ENCODE assay signal across 12 mouse cellular contexts in the genomic region with DNA sequence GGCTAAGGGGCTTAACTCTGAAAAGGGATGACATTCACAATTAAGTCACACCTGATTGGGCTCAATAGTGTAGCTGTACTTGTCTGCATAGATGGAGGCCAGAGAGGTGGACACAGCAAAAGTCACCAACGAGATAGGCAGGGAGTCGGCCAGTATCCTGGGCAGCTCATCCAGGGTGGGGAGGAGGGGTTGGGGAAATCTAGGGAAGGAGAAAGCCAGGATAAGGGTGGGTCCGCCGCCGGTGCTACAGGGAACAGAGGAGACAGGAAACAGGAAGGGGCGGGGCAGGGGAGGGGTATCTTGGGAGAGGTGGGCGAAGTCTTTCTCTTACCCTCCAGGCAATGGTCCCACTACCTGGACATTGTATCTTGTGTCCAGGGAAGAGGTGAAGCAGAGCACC. TPM values are rescaled to one million over a fixed set of nuclear protein-coding genes. Genes with fewer than 3 reads are reported as not detected.
DNase-seq lines count a peak whose midpoint lies in the region; ATAC-seq and TF ChIP-seq lines count a peak whose summit lies in the region.
"Had no signal": no experiment of that assay in that cellular context is flagged by ENCODE, and none has a peak within 500 bp of the region (broad histone marks: within the 10 kb centered on the region; RNA-seq: fewer than 3 reads in every experiment).

No protein-coding gene starts in this region.

- no peak for TF ChIP-seq EP300 in stomach, postnatal 0 days (optimal IDR thresholded peaks at IDR 0.05)

- peaks cover 84% of the 10 kb centered on the region for H3K27me3 ChIP-seq in heart, embryonic 15.5 days
- peaks cover 55% of the 10 kb centered on the region for H3K27me3 ChIP-seq in stomach, embryonic 15.5 days (replicated peaks)
- H3K27me3 ChIP-seq in stomach, postnatal 0 days (ENCODE audit: control insufficient read depth, insufficient read depth, low read length), result no peaks in the 10 kb centered on the region; the same call in 1 of the 2 replicates
- H3K27me3 ChIP-seq in neural tube, embryonic 12.5 days (replicated peaks), result peaks cover 62% of the 10 kb centered on the region

- no peak overlapping the region for H3K9ac ChIP-seq in heart, embryonic 15.5 days
- H3K9ac ChIP-seq in stomach, embryonic 15.5 days, result no peak overlapping the region
- no peak overlapping the region for H3K9ac ChIP-seq in stomach, postnatal 0 days (ENCODE audit: low read length)
- no peak overlapping the region for H3K9ac ChIP-seq in neural tube, embryonic 12.5 days

- no peak for TF ChIP-seq CTCF in stomach, postnatal 0 days (IDR thresholded peaks at IDR 0.05; ENCODE audit: low read depth)

- H3K4me3 ChIP-seq in heart, embryonic 15.5 days, result no peak overlapping the region
- no peak overlapping the region for H3K4me3 ChIP-seq in stomach, embryonic 15.5 days (replicated peaks)
- H3K4me3 ChIP-seq in stomach, postnatal 0 days (ENCODE audit: low read depth, low read length), result no peak overlapping the region
- no peak overlapping the region for H3K4me3 ChIP-seq in neural tube, embryonic 12.5 days

- H3K4me2 ChIP-seq in heart, embryonic 15.5 days, result 0 out of 2 replicates have a peak overlapping the region, but pooled peaks have one; percentile 7
- 0 out of 2 replicates have a peak overlapping the region, but pooled peaks have one; percentile 8 for H3K4me2 ChIP-seq in stomach, embryonic 15.5 days
- H3K4me2 ChIP-seq in stomach, postnatal 0 days (replicated peaks; ENCODE audit: low read depth), result no peak overlapping the region
- 0 out of 2 replicates have a peak overlapping the region, but pooled peaks have one; percentile 4 for H3K4me2 ChIP-seq in neural tube, embryonic 12.5 days (replicated peaks)

- ATAC-seq in CD4-positive, CD25-positive, alpha-beta regulatory T cell, adult 4 months, result no peak
- no peak for ATAC-seq in heart, embryonic 15.5 days (replicated peaks; ENCODE audit: insufficient number of reproducible peaks, insufficient read depth, low FRiP score, low read depth)
- no peak for ATAC-seq in stomach, embryonic 15.5 days (ENCODE audit: insufficient read depth, low FRiP score, low read depth)
- no peak for ATAC-seq in stomach, postnatal 0 days (ENCODE audit: low FRiP score, low TSS enrichment)
- no peak for ATAC-seq in neural tube, embryonic 12.5 days (ENCODE audit: low FRiP score, low read depth)

- DNase-seq in CD4-positive, CD25-positive, alpha-beta regulatory T cell, adult 2 months (ENCODE audit: low read depth, low spot score), result peak; percentile 31
- no peak for DNase-seq in heart, adult 18-20 months
- DNase-seq in stomach, postnatal 0 days (ENCODE audit: low spot score), result no peak
- DNase-seq in adrenal gland, postnatal 4 days (ENCODE audit: low spot score in 2 of 2), result no peak
- DNase-seq: kidney, adult 18-20 months; lung, adult 2 months; spleen, adult 18-20 months; thymus, adult 2 months had no signal

- peaks cover 32% of the 10 kb centered on the region for H3K4me1 ChIP-seq in heart, embryonic 15.5 days (replicated peaks)
- peaks cover 26% of the 10 kb centered on the region for H3K4me1 ChIP-seq in stomach, embryonic 15.5 days
- peaks cover 4% of the 10 kb centered on the region; the same call in 1 of the 2 replicates for H3K4me1 ChIP-seq in stomach, postnatal 0 days (replicated peaks; ENCODE audit: control insufficient read depth, insufficient read depth)
- H3K4me1 ChIP-seq in neural tube, embryonic 12.5 days, result peaks cover 30% of the 10 kb centered on the region

- no peak overlapping the region for H3K27ac ChIP-seq in heart, embryonic 15.5 days
- no peak overlapping the region for H3K27ac ChIP-seq in stomach, embryonic 15.5 days
- H3K27ac ChIP-seq in stomach, postnatal 0 days (replicated peaks), result no peak overlapping the region
- no peak overlapping the region for H3K27ac ChIP-seq in neural tube, embryonic 12.5 days

- WGBS in heart, embryonic 15.5 days, result 10% methylated on average over 7 of the region's 7 CpGs
- 11% methylated on average over 7 of the region's 7 CpGs for WGBS in stomach, embryonic 15.5 days
- WGBS in stomach, postnatal 0 days, result 11% methylated on average over 7 of the region's 7 CpGs
- WGBS in neural tube, embryonic 12.5 days, result 4% methylated on average over 7 of the region's 7 CpGs

- no peaks in the 10 kb centered on the region for H3K36me3 ChIP-seq in heart, embryonic 15.5 days
- H3K36me3 ChIP-seq in stomach, embryonic 15.5 days, result no peaks in the 10 kb centered on the region
- H3K36me3 ChIP-seq in stomach, postnatal 0 days (ENCODE audit: control insufficient read depth, insufficient read depth, low read length), result no peaks in the 10 kb centered on the region
- no peaks in the 10 kb centered on the region for H3K36me3 ChIP-seq in neural tube, embryonic 12.5 days

- no peaks in the 10 kb centered on the region for H3K9me3 ChIP-seq in heart, embryonic 15.5 days (replicated peaks)
- no peaks in the 10 kb centered on the region for H3K9me3 ChIP-seq in stomach, embryonic 15.5 days
- no peaks in the 10 kb centered on the region for H3K9me3 ChIP-seq in stomach, postnatal 0 days (ENCODE audit: control insufficient read depth, low read length)
- no peaks in the 10 kb centered on the region for H3K9me3 ChIP-seq in neural tube, embryonic 12.5 days

RNA-seq across cellular contexts. Expression of gene Slc26a10, which starts 3.7 kb away (rescaled TPM):
- polyA plus RNA-seq in CD4-positive, CD25-positive, alpha-beta regulatory T cell, adult 4 months (2017; shearing (Covaris generic)), result 1 to 10 TPM; 2.6 to 2.8 TPM
- 15.6 and 16.7 TPM in 2 replicates for polyA plus RNA-seq in heart, embryonic 15.5 days (2015; fragmentation: Nextera tagmentation; extraction: Ambion mirVana)
- 1 to 10 TPM; 8.0 to 9.2 TPM for total RNA-seq in heart, adult 18-20 months (2021)
- polyA plus RNA-seq in stomach, embryonic 15.5 days (2015; fragmentation: Nextera tagmentation; extraction: Ambion mirVana), result 1.1 and 1.3 TPM in 2 replicates
- 0.70 and 0.76 TPM in 2 replicates for polyA plus RNA-seq in stomach, postnatal 0 days (2015; fragmentation: Nextera tagmentation; extraction: Ambion mirVana)
- polyA plus RNA-seq in neural tube, embryonic 12.5 days (2016; fragmentation: Nextera tagmentation; extraction: Ambion mirVana), result 1.5 and 1.8 TPM in 2 replicates
- total RNA-seq in adrenal gland, postnatal 4 days (2021), result 1 to 10 TPM; 1.6 to 3.0 TPM

RNA-seq across cellular contexts. Expression of gene B4galnt1, which starts 11.7 kb away (rescaled TPM):
- 100 to 1,000 TPM; 166 to 206 TPM for polyA plus RNA-seq in CD4-positive, CD25-positive, alpha-beta regulatory T cell, adult 4 months (2017; shearing (Covaris generic))
- polyA plus RNA-seq in heart, embryonic 15.5 days (2015; fragmentation: Nextera tagmentation; extraction: Ambion mirVana), result 1.5 and 5.7 TPM in 2 replicates
- total RNA-seq in heart, adult 18-20 months (2021), result 1 to 10 TPM; 1.8 to 7.9 TPM
- polyA plus RNA-seq in stomach, embryonic 15.5 days (2015; fragmentation: Nextera tagmentation; extraction: Ambion mirVana), result 29.4 and 31.4 TPM in 2 replicates
- 45.9 and 65.4 TPM in 2 replicates for polyA plus RNA-seq in stomach, postnatal 0 days (2015; fragmentation: Nextera tagmentation; extraction: Ambion mirVana)
- 29.2 and 31.5 TPM in 2 replicates for polyA plus RNA-seq in neural tube, embryonic 12.5 days (2016; fragmentation: Nextera tagmentation; extraction: Ambion mirVana)
- total RNA-seq in adrenal gland, postnatal 4 days (2021), result 10 to 100 TPM; 10.6 to 11.7 TPM

RNA-seq across cellular contexts. Expression of gene Arhgef25, which starts 13.1 kb away (rescaled TPM):
- under 1 TPM in 1 of 2 experiments, not detected in 1; 0.38 TPM for polyA plus RNA-seq in CD4-positive, CD25-positive, alpha-beta regulatory T cell, adult 4 months (2017; shearing (Covaris generic))
- 24.7 and 32.5 TPM in 2 replicates for polyA plus RNA-seq in heart, embryonic 15.5 days (2015; fragmentation: Nextera tagmentation; extraction: Ambion mirVana)
- 10 to 100 TPM in 1 of 2 experiments, 1 to 10 TPM in 1; 8.9 to 10.1 TPM for total RNA-seq in heart, adult 18-20 months (2021)
- polyA plus RNA-seq in stomach, embryonic 15.5 days (2015; fragmentation: Nextera tagmentation; extraction: Ambion mirVana), result 65.9 and 69.9 TPM in 2 replicates
- 25.3 and 29.7 TPM in 2 replicates for polyA plus RNA-seq in stomach, postnatal 0 days (2015; fragmentation: Nextera tagmentation; extraction: Ambion mirVana)
- polyA plus RNA-seq in neural tube, embryonic 12.5 days (2016; fragmentation: Nextera tagmentation; extraction: Ambion mirVana), result 43.3 and 43.6 TPM in 2 replicates
- total RNA-seq in adrenal gland, postnatal 4 days (2021), result 10 to 100 TPM; 34.7 to 45.3 TPM

RNA-seq across cellular contexts. Expression of gene Dtx3, which starts 18.8 kb away (rescaled TPM):
- 10 to 100 TPM; 39.4 to 42.2 TPM for polyA plus RNA-seq in CD4-positive, CD25-positive, alpha-beta regulatory T cell, adult 4 months (2017; shearing (Covaris generic))
- 63.5 and 86.0 TPM in 2 replicates for polyA plus RNA-seq in heart, embryonic 15.5 days (2015; fragmentation: Nextera tagmentation; extraction: Ambion mirVana)
- 10 to 100 TPM; 18.1 to 21.2 TPM for total RNA-seq in heart, adult 18-20 months (2021)
- polyA plus RNA-seq in stomach, embryonic 15.5 days (2015; fragmentation: Nextera tagmentation; extraction: Ambion mirVana), result 90.4 and 106 TPM in 2 replicates
- polyA plus RNA-seq in stomach, postnatal 0 days (2015; fragmentation: Nextera tagmentation; extraction: Ambion mirVana), result 27.8 and 32.9 TPM in 2 replicates
- 189 and 199 TPM in 2 replicates for polyA plus RNA-seq in neural tube, embryonic 12.5 days (2016; fragmentation: Nextera tagmentation; extraction: Ambion mirVana)
- total RNA-seq in adrenal gland, postnatal 4 days (2021), result 100 to 1,000 TPM; 111 to 126 TPM

RNA-seq across cellular contexts. Expression of gene Pip4k2c, which starts 34.6 kb away (rescaled TPM):
- 10 to 100 TPM; 24.2 to 39.3 TPM for polyA plus RNA-seq in CD4-positive, CD25-positive, alpha-beta regulatory T cell, adult 4 months (2017; shearing (Covaris generic))
- polyA plus RNA-seq in heart, embryonic 15.5 days (2015; fragmentation: Nextera tagmentation; extraction: Ambion mirVana), result 23.2 and 27.0 TPM in 2 replicates
- 10 to 100 TPM; 30.3 to 30.8 TPM for total RNA-seq in heart, adult 18-20 months (2021)
- polyA plus RNA-seq in stomach, embryonic 15.5 days (2015; fragmentation: Nextera tagmentation; extraction: Ambion mirVana), result 29.9 and 32.3 TPM in 2 replicates
- polyA plus RNA-seq in stomach, postnatal 0 days (2015; fragmentation: Nextera tagmentation; extraction: Ambion mirVana), result 23.2 and 26.0 TPM in 2 replicates
- polyA plus RNA-seq in neural tube, embryonic 12.5 days (2016; fragmentation: Nextera tagmentation; extraction: Ambion mirVana), result 22.0 and 22.4 TPM in 2 replicates
- 10 to 100 TPM; 37.5 to 39.8 TPM for total RNA-seq in adrenal gland, postnatal 4 days (2021)

Comparison
In these comparisons a context has a peak if more than half of its experiments do, and no peak if none do; other contexts are left out.
1. RNA of gene Arhgef25, which starts 13.1 kb away (polyA plus RNA-seq): 65.9 to 69.9 TPM in stomach, embryonic 15.5 days, 43.3 to 43.6 TPM in neural tube, embryonic 12.5 days, 25.3 to 29.7 TPM in stomach, postnatal 0 days and 24.7 to 32.5 TPM in heart, embryonic 15.5 days; 0.38 TPM in CD4-positive, CD25-positive, alpha-beta regulatory T cell, adult 4 months; every median in the first group is over 10 times any median in the second.